Comparison of ENCODE assay signal across 21 mouse cellular contexts in genomic region chr12:115542482-115542881, GRCm38 (mm10).
"Had no signal": no experiment of that assay in that cellular context is flagged by ENCODE, and none has a peak within 500 bp of the region (broad histone marks: within the 10 kb centered on the region; RNA-seq: fewer than 3 reads in every experiment).

No protein-coding gene starts in this region.

- DNase-seq: liver, postnatal 0 days; lung, adult 2 months; lung, postnatal 14 days; lung, postnatal 36 days; retina, postnatal 1 day; right cerebral cortex, adult 18-20 months; right cerebral cortex, postnatal 25 days; right cerebral cortex, postnatal 4 days; spleen, adult 18-20 months; thymus, adult 18-20 months; thymus, postnatal 14 days; thymus, postnatal 36 days had no signal

- H3K4me3 ChIP-seq: liver, embryonic 15.5 days; lung, embryonic 15.5 days; megakaryocyte, embryonic 14.5 days; midbrain, embryonic 13.5 days; midbrain, embryonic 15.5 days; neural tube, embryonic 13.5 days; neural tube, embryonic 15.5 days had no signal

- ATAC-seq: liver, postnatal 0 days; lung, postnatal 0 days; midbrain, embryonic 13.5 days; midbrain, embryonic 15.5 days had no signal

- H3K27ac ChIP-seq: liver, embryonic 15.5 days; lung, embryonic 15.5 days; macrophage; midbrain, embryonic 13.5 days; midbrain, embryonic 15.5 days; neural tube, embryonic 13.5 days; neural tube, embryonic 15.5 days had no signal
